Mouse (Mus musculus) adrenal gland (tissue): ENCODE data around the gene Srpx2.

Experiments
- intact Hi-C: fragments of 180-260 bp; cut with DNase I; formaldehyde crosslinking; loops from one replicate; pipeline ENCODE4 v1.15.1; 2025
- long read RNA-seq, 2 experiments: library from polyadenylated mRNA; unstranded; transcript quantifications; one replicate each; pipeline ENCODE4 v2.0.0; 2020; ENCODE audit warnings: borderline replicate concordance in 1 of 2; ENCODE audit not compliant: insufficient replicate concordance in 1 of 2

The Srpx2 gene
- long read RNA-seq, experiment 1, partial matches to known transcripts = 0 of 2 reads
- long read RNA-seq, experiment 1, other reads (novel, unspliced or antisense) = 0 of 2 reads
- long read RNA-seq, experiment 2, partial matches to known transcripts = 2 of 4 reads
- long read RNA-seq, experiment 2, other reads (novel, unspliced or antisense) = 1 of 4 reads

DNA sequence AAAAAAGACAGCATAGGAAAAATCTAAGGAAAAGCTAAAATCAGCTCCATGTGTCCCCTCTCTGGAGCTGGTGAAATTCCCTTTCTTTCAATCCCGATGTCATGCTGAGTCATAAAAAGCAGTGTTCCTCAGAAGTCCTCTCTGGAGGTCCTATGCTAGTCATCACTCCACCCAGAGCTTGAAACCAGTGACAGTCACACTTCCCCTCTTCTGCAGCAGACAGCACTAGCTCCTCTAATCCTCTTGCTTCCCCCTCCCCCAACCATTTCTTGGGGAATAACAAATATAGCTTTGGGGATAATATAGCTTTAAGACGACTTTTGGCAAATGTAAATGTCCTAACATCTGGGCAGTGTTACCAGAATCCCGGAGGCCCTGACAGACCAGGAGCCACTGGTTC is at the start of gene Srpx2:
Gene Srpx2 (plus strand): TSS at position 166 of the 400 bp plus-strand sequence.
- intact Hi-C loops = no loop called here

DNA sequence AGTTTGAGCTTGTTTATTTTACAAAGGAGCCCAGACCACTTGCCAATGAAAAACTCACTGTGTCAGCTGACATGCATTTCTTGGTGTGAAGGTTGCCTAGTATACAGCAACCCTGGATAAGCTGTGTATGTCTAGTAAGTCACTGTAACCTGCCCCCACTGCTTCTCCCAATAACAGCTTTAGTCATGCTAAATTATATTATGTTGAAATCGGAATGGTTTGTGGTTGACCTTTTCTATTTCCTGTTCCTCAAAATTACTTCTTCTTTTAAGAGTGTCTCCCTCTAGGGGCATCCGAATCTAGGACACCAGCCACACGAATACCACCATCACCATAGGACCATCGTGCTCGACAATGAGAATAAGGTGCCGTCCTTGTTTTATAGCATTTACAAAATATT is 38.5 kb upstream of the Srpx2 start:
- intact Hi-C loops = no loop called here

DNA sequence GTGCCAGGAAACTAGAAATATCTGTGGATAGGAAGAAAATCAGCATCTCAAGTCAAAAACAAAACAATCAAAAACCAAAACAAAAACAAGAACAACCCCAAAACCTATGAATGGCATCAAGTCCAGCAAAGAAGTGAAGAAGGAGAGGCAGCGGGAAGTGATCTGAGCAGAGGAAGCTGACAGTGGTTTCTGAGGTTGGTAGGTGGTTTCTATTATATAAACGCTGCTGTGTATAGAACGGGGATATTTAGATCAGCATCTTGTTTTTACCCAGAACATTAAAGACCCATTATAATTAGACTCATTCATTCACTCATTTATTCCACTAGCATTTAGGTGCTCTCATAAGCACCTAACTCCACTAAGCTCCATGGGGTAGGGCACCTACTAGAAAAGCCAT is 20.9 kb upstream of the Srpx2 start:
- intact Hi-C loops = no loop called here

DNA sequence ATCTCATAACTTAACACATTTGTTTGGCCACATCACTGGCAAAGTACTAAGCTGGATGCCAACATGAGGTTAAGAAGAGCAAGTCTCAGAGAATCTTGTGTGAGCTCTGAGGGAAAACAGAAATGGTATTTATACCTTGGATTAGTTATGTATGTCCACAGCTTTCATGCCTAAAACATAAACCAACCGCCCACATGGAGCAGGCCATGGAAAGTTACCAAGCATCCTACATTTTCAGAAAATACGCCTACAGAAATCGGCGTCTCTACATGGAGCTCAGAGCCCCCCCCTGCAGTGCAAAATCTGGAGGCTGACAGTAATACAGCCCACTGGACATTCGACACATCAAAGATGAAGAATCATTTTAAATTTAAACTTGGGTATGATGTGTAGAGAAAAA is 20.1 kb upstream of the Srpx2 start:
- intact Hi-C loops = no loop called here

DNA sequence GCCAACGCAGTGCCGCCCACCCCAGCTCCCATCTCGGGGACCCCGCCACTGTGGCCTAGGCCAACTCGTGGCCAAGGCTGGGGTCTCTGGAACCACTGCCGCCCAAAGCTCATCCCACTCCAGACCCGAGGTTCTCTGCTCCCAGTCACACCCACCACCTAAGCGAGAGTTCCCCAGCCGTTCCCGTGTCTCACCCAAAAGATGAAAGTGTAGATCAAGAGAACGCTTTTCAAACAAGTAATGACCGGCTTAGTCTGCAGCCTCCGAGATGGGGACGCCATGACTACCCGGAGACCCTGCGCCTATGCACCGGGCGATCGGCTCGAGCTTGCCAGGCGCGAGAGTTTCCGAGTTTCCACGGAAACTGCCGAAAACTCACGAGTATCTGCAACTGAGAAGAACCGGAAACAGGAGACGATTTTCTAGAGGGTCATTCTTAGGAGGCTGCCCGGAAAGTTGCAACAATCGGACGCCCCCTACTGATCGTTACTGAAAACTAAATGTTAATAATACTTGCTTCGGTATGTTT is 10.1 kb upstream of the Srpx2 start, which contains the start of gene Tspan6:
Gene Tspan6 (minus strand): TSS at position 416 of the 529 bp plus-strand sequence.
- intact Hi-C loops = loop anchor here (5.0 kb wide), 1 partner anchor 111 kb away; no protein-coding TSS in a partner anchor

DNA sequence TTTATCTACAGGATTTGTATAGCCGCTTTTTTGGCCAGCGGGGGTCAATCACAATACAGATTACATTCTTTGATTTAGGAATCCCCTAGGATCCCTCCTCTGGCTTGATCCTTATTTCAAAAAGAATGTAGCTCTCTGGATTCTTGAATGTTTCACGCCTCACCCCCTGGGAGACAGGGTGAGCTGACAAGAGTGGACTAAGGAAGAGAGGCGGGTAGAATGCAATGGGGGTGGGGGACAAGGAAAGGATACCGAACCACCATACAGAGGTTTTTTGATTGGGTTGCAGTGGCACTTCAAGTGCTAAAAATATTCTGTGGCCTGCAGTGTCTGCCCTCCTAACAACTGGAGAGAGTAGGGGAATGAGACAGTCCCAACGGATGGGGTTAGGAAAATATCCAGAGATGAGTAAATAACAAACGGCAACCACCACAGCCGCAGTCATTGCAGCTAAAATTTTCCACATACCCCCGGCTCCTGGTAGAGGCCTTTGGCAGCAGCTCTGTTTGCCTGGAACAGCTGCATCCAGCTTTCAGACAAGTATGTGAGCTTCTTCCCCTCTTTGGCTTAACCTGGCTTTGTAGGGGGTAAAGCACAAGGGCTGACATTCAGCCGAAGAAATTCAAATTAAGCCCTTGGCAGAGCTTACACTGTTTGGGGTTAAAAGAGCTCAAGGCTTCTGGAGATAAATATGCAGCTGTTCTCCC is 3.3 kb downstream of the Srpx2 start:
- intact Hi-C loops = no loop called here

DNA sequence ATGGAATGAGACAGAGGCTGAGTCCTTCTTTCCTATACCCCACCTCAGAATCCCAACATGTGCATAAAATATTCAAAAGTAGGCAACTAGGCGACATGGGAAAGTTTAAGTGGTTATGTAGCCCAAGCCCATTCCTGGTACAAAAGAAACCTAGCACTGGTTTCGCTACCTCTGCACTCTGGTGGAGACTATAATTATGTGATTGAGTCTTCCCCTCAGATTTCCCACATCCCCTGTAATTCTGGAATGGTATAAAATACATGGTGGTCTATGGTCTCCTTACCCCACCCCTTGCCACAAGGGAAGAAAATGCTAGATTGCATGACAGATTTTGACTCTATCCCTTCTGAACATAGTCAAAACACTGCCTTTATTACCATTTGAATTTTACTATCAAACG is 4.8 kb downstream of the Srpx2 start:
- intact Hi-C loops = no loop called here

DNA sequence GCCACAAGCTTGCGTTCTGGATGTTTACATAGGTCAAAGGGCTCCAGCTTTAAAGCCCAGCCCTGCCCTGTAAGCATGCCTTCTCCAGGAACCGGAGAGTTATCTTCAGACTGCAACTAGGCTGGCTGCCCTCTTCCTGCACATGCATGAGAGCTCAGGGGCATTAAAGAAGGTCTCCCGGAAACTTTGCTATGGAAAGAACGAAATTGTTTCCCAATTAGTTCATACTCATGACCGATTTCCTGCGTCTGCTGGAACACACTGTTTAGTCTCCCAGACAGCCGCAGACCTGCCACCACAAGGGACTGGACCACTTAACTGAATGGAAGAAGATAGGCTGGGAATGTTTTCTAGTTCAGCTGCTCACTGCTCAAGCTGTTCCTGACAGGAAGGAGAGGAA is 6.0 kb downstream of the Srpx2 start:
- intact Hi-C loops = no loop called here

DNA sequence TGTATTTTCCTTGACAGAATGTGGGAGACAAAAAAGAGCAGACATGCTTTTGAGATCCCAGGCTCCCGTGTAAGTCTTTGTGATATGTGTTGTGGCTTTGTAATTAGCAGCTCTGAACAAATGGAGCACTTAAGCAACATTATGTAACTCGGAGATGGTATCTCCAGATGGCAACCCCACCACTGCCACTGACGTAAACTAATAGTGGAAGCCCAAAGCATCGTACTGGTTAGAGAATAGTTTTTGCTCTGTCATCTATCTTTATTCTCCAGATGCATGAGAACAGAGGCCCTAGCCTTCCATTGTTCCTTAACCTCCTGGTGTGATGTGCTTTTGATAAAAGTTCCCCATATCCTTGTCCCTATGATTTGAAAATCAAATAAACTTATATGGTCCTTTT is 13.0 kb downstream of the Srpx2 start:
- intact Hi-C loops = no loop called here

DNA sequence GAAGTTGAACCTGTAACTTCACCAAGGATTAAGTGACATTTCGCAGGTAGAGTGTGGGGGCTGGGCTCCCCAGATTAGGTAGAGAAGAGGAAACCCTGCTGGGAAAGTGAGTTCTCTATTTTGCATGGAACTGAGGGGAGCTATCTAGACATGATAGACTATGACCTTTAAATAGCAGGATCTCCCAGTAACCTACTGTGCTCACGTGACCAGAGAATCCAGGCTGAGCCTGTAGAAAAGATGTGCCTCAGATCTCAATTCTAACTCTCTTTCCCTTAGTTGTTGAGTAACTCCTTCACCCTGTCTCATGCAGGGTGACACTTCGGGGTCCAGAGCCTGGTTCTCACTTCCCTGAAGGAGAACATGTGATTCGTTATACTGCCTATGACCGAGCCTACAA is 18.5 kb downstream of the Srpx2 start:
- intact Hi-C loops = no loop called here

DNA sequence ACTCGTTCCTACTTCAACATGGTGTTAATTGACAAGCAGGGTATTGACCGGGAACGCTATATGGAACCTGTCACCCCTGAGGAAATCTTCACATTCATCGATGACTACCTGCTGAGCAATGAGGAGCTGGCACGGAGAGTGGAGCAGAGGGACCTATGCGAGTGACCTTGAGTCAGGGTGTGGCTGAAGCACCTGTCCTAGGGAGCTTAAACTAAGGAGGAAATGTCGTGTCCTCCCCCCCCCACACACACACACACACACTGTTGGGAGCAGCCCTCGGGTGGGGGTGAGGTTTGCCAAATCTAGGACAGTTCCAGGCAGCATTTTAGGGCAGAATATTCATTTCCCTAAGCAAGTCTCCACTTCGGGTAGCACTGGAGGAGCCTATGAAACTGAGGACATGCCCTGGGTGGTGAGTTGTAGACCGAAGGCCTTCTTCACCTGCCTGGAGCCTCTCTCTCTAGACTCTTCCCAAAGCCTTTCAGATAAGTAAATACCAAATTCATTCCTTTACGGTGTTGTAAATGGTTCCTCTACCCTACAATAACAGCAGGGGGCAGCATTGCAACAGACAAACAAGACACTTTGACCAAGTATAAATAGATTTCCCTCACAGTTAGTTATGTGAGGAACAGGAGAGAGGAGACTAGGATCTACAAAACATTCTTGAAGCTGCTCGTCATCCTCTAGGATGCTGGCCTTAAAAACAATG is 23.2 kb downstream of the Srpx2 start:
- intact Hi-C loops = loop anchor here (5.0 kb wide), 1 partner anchor 86 kb away; no protein-coding TSS in a partner anchor

DNA sequence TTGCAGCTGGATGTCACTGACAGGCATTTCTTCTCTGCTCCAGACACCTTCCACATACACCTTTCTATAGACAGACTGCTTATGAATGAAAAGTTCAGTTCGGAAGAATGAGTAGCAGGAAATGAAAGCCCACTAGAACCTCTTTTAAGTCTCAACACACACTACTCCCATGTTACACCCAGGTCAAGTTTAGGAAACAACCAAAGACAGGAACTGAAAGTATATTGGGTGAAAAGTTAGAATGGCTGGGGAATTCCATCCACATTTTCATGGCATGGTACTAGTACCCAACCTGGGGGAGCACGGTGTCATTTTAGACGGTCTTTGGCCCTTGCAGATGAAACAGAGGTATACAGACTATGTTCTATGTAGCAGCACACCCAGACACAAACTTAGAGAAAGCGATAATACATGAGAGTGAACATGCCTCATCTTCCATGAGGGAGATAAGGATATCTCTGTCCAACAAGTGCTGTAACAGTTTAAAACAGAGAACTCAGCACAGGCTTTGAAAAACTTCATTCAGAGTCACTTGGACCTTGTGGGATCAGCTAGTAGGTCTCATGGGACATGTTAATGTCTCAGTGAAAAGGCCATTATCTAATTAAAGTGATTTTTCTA is 28.5 kb downstream of the Srpx2 start:
- intact Hi-C loops = no loop called here

DNA sequence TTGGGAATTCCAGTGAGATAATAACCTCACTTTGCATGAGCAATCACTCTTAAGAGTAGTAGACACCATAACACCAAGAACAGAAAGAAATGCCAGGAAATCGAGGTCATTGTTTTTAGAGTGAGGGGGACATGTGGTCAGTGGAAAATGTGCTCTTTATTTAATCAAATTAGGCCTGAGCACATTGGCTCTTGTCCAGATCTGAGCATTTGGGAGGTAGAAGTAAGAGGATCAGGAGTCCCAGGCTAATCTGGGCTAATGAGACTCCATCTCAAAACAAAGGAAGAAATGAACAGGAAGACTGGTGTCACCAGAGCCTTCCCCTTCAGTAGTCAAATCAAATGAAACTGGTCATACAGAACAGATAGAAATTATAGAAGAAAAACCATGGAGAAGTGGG is 31.3 kb downstream of the Srpx2 start:
- intact Hi-C loops = no loop called here

DNA sequence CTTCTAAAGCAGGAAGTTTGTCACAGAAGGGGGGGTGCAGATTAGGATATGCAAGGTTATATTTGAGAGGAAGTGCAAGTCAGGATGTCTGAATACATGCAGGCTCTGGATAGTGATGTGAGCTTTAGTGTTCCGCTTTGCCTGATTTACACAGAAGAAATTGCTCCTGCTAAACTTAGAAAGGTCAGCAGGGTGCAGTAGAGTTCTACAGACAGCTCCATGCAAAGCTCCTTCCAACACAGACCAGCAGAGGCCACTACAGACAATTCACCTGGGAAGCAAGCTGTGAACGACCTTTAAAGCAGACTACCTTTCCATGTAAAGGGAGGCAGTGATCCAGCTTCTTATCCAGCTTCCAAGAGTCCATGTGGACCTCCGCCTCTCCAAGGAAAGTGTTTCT is 39.2 kb downstream of the Srpx2 start:
- intact Hi-C loops = loop anchor here (1.0 kb wide), 1 partner anchor 72 kb away; no protein-coding TSS in a partner anchor

DNA sequence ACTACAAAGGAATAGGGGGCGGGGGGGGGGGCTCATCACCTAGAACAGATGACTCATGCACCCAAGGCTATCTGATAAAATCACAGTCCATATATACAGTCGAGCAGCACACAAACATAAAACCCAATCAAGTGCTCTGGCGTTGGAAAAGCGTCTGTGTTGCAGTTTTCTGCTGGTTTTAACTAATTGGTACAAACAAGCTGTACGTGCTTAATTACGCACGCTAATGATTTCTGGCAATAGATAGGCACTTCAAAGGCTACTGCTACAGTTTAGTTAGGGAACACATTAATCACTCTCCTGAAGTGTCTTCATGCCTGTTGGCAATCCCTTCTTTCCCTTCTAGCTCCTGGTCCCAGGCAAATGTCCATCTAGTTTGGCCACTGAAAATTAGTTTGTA is 46.4 kb downstream of the Srpx2 start:
- intact Hi-C loops = no loop called here

DNA sequence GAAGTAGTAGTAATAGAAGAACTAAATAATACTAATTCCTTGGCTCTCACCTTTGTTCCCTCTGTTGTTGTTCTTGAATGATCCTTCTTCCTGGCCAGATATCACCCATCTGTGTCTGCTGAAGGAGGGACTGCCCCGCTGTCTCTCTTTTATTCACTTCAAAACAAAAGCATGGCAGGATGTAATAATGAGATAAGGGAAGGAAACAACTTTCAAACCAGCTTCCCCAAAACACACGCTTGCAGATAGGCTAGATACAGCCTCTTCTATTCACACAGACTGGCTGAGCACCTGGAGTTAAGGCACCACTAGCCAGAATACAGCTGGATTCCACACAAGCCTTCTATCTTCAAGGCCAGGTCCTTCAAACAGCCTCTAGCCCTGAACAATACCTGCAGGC is 52.4 kb downstream of the Srpx2 start:
- intact Hi-C loops = no loop called here

DNA sequence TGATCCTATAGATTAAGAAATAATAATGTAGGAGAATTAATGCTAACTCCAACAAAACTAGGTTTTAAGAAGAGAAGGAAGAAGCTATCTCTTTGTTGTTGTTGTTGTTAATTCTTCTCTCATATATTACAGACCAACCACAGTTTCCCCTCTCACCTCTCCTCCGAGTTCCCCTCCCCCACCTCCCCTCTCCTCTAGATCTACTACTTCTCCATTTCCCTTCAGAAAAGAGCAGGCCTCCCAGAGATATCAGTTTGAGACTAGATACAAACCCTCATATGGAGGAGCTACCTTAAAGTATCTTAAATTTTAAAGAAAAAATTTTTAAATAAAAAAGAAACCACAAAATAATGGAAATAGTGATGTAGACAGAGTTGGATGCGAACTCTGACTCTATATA is 56.4 kb downstream of the Srpx2 start:
- intact Hi-C loops = no loop called here

DNA sequence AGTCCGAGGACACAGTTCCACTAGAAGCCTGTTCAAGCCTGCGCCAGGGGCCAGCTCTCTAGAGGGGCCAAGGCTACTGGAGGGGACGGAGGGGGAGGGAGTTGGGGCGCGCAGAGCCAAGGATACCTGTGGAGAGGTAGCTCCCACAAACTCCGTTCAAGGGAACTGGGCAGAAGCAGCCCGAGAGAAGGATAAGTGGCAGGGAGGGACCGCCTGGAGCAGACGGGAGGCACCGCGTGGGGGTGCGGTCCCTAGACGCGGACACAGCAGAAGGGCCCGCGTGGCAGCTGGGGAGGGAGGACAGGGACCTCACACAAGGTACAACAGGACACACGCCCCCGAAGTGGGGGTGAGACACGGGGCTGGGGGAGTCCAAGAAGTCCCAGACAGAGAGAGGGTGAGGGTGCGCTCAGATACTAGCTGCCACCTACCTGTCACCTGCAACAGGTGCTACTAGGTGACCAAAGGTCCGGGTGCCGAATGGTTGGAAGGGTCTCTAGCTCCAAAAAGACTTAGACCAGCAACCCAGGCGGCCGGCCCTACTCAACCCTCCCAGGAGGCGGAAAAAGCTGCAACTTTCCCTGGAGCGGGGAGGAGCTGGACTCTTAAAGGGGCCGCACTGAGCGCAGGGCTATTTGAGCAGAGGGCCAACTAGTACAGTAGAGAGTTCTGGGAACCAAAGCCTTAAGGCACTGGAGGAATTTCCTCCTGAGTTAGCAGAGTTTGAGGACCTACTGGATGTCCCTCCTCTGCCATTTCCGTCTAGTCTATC is 73.2 kb downstream of the Srpx2 start, which contains the start of gene Sytl4:
Gene Sytl4 (minus strand): TSS at position 582 of the 772 bp plus-strand sequence.
- intact Hi-C loops = no loop called here
